Mouse (Mus musculus) embryo, embryonic 11.5 days (tissue): ENCODE measurements at regions not wholly inside any gene's neighbourhood (a gene's known extent, or its start where the extent isn't known, plus 50 kb on each side); places are given as distances from the start of the nearest gene placed in this dataset.

Experiments
- DNase-seq: peaks from one replicate; pipeline ENCODE4 v3.0.0-alpha.2; 2012; ENCODE audit warnings: low read depth, low spot score

DNA sequence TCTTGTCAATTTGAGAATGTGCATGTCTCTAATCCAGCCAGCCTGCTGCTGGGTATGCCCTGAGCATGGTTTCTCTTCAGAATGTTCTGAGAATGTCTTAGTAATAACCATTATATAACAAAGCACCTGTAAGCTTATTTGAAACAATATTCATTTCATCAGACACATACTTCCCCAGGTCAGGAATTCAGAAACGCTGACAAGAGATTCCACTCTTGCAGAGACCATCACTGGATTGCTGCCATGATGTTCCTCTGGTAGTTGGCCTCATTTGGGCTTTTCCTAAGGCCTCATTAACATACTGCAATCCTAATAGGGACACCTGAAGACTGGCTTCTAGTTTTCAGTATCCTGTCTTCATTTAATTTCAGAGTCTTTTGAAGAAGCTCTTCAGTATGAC lies 642.5 kb upstream of the Adamts5 start:
- no peak for DNase-seq

DNA sequence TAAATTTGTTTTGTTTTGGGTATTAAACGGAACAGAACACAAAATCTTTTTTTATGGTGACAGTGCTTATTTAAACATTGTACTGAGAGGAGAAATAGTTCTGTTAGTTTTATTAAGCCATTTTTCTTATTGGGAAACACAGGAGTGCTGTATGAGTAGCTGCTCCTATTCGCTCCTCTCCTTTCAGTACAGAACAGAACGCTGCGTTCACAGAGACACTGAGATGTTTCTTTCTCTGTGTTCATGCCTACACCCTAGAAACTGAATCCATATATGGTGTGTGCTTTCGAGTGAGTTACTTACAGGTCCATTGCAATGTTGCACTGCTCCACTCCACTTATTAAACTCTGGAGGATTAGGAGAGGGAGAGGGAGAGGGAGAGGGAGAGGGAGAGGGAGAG lies 634.9 kb upstream of the Adamts5 start:
- DNase-seq = no peak

GRCm38 (mm10) chr16:86524135-86524534 lies 622.5 kb upstream of the Adamts5 start:
- DNase-seq = no peak

DNA sequence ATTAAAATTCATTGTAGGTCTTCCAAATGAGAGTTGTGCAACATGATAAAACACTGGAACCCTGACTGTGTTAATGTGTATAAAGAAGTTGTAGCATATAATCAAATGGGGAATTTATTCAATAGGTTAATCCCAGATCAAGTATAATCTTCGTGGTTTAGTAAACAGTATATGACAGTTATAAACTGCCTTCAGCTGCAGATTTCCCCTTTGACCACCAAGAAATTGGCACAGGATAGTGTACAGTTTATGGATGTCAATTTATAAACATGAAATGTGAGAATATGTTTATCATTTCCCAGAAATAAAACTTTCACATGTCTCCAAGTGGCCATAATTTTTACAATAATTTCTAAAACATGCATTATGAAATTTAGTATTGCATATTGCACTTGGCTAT lies 615.3 kb upstream of the Adamts5 start:
- no peak for DNase-seq

- no peak for DNase-seq
Measured at GRCm38 (mm10) chr16:86516144-86516543, 614.5 kb upstream of the Adamts5 start.

DNA sequence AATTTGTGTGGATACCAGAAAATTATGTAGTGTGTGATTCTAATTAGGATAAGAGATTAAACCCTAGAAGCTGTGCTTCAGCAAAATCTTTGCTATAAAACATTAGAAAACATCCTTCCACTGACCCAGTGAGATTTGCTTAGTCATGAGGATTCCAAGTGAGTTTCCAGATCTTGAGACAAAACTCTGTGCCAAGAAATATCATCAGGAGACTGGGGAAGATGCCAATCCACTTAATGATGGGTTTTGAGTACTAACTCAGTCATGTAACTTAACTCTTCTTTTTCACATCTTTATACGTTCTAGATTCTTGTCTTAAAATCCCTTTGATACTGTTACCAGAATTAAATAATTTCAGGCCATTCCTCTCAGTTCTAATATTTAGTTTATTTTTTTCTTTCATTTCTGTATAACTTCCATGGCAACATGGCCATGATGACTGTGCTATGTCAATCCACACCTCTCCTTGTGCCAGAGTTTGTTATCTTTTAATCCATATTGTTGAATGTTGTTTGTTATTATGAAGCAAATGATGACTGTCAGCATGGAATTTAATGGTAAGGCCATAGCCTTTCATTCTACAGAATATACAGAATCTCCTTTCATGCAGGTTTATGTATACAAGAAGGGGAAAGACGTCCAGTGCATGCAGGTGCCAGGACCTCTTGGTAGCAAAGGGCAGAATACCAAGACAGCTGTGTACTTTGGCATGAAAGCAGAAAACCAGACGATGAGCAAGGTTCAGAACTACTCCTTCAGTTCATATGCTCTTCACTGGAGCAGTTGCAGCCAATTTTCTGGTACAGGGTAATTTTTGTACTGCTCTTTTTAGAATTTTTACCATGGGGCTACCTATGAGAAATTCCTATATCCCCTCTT lies 599.7 kb upstream of the Adamts5 start:
- DNase-seq = no peak

DNA sequence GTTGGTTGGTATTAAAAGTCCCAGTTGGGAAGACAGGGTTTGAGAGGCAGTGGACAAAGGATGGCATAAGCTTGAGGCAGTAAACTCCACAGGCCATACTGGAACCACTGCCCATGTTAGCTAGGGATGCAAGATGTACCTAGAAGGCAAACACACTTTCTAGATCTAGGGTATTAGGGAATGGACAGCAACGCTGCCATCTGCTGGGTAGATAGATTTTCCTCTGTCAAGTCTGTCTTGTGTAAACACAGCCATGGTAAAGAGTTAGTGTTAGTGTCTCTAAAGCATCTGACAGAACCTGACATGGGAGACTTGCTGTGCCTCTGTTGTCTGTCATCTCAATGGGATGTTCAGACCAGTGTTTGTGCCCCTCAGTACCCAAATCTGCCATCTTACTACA lies 573.5 kb upstream of the Adamts5 start:
- DNase-seq = no peak

- no peak for DNase-seq
Measured at GRCm38 (mm10) chr16:86473059-86473740, 571.6 kb upstream of the Adamts5 start.

DNA sequence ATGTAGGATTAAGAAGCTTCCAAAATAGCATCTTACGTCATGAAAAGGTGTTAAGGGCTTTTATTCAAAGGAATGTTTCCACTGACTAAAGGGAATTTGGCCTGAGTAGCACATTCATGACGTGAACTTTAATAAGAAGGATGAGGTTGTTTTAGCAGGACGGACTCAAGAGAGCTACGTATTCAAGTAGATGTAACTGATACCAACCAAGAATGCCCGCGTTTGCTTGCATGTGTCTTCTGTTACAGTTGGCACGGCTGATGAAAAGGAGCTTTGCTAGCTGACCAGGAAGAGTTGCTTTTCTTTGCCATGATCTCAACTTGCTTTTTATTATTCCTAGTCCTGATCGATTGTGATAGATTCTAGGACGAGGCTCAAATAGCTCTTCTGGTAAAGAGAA lies 559.4 kb upstream of the Adamts5 start:
- no peak for DNase-seq

DNA sequence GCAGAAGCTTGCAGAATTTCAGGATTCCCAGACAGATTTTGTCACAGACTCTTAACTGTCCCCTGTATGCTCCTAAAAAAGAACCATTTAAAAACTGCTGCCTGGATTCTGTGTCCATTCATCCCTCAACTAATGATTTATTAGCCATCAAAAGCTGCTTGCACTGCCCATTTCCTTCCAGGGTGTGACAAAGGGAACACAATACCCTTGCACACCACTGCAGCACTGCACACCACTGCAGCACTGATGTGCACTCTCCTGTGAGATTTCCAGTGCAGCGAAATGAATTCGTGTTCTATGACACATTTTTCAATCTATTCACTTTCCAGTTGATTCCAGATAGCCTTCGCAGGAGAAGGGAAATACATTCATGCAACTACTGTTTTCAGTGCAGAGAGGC lies 555.0 kb upstream of the Adamts5 start:
- DNase-seq = no peak

- no peak for DNase-seq
Measured at GRCm38 (mm10) chr16:86454810-86455209, 553.2 kb upstream of the Adamts5 start.

GRCm38 (mm10) chr16:86454031-86454430 lies 552.4 kb upstream of the Adamts5 start:
- DNase-seq = no peak

GRCm38 (mm10) chr16:86448478-86449160 lies 547.0 kb upstream of the Adamts5 start:
- DNase-seq = no peak

- DNase-seq = peak; percentile 44
Measured at GRCm38 (mm10) chr16:86419458-86419857, 517.8 kb upstream of the Adamts5 start.

DNA sequence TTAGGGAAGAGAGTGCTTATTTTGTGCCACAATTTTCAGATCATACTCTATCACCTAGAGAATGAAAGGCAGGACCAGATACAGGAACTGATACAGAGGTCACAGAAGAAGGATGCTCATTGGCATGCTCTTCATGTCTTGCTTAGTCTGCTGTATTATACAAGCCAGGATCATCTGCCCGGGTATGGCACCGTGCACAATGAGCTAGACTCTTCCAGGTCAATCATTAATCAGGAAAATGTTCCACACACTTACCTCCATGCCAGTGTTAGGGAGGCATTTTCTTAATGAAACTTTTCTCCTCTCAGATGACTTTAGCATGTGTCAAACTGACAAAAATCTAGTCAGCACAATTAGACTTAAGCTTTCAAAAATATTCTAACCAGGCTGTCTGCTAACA lies 502.7 kb upstream of the Adamts5 start:
- no peak for DNase-seq

GRCm38 (mm10) chr16:86401381-86401780 lies 499.8 kb upstream of the Adamts5 start:
- DNase-seq = no peak

DNA sequence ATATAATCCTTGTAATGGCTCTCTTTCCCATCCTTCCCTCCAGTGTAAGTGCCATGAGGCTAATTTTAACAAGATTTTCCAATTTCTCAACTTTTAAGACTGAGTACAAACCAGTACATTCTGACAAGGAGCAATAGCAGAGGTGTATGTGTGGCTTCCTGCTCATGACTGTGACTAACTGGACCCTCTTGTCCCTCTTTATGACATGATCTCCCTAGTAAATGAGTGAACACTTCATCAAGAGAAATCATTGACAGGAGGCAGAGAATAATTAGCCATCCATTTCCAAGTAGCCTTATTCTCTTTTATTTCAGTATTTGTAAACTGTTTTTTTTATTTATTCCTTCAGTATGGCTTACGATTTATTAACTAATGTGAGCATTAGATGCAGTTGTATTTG lies 497.7 kb upstream of the Adamts5 start:
- no peak for DNase-seq

- DNase-seq = no peak
Measured at GRCm38 (mm10) chr16:86397521-86397920, 495.9 kb upstream of the Adamts5 start.

DNA sequence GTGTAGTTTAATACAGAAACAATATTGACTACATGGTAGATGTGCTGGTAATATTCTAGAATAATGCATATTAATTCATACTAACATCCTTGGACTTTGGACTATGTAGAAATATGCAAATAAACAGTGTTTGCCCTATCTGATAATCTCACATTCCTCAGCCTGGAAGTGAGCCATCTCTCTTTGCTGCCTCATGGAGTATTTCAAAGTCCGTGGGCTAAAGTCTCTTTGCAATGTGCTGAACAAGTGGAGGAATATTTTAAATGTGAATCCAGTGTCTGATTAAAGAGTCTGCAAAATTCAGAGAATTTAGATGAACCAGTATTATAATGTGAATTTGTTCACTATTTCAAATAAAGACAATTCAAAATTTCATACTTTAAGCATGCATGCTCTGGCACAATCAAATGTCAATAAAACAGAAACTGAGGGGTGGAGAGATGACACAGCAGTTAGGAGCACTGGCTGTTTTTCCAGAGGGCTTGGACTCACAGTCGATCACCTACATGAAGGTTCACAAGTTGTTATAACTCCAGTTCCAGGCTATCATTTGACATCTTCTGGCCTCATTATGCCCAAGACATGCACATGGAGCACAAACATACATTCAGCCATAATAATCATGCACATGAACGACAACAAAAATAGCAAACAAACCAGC lies 487.6 kb upstream of the Adamts5 start:
- no peak for DNase-seq

DNA sequence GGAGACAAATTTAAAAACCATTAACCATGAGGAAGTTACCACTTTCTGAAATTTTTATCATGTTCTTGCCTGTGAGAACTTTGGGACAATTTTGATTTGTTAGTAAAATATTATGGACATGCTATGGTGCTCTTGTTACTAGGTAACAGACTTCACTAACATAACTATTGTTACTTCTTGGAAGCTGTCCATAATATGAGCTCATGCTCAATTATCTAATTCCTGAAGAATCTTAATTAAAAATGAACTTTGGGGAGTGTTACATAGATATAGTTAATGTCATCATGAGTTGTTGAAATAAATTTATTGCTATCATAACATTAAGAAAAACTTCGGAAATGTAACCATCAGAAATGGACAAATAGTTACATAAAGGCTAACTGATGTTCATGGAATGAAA lies 486.5 kb upstream of the Adamts5 start:
- no peak for DNase-seq

DNA sequence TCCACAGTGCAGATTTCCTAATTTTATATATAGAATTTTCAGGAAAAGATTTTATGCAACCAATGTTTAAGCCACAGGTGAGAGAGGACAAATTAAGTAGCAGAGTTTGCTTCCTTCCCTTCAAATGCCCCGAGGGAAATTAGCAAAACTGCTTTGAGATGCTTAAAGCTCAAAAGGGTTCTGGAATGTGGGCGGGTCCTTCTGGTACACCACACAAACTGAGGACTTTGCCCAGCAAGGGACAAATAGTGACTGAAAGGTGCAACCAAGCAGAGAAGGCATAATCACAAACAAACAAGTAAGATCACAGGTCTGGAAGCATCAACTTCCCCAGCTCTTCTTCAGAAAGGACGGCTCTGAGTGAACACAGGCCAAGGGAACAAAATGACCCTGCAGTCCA lies 476.4 kb upstream of the Adamts5 start:
- no peak for DNase-seq

DNA sequence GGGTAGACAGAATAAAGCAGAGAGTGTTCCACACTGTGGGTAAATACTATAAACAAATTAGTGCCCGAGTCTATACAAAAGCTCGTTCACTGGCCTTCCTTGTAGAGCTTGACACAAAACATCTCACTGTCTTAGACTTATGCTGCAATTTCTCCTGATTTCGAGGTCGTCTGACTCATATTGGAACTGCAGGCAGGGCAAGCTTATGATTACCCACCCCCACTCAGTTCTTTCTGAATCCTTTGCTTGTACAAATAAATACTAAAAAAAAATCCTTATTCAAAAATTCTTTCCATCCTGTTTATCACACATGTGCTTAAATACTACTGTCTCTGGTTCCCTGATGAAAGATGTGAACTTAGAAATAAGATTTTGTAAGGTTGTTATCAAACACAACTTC lies 470.0 kb upstream of the Adamts5 start:
- no peak for DNase-seq
